Mouse (Mus musculus) intestine, postnatal 0 days (tissue): ENCODE results near the gene Grin3b. TPM values are rescaled to one million over a fixed set of nuclear protein-coding genes. Genes with fewer than 3 reads are reported as not detected.

ENCODE experiments used
- ATAC-seq: fragments of 200-750 bp; cut with Nextera tagmentation; 2 replicates; pipeline ENCODE4 v1.8.0; 2017; ENCODE audit warnings: mild to moderate bottlenecking, moderate TSS enrichment, moderate library complexity
- H3K27ac ChIP-seq: fragments of 300-500 bp; sonication (generic); 2 replicates; pipeline ENCODE4 v1.5.1; 2014; ENCODE audit warnings: mild to moderate bottlenecking, low read depth, low read length, moderate library complexity
- H3K27me3 ChIP-seq: fragments of 300-500 bp; sonication (generic); replicated peaks from 2 replicates; pipeline ENCODE4 v1.6.1; 2014; ENCODE audit warnings: low read length, mixed read lengths; ENCODE audit not compliant: control insufficient read depth, insufficient read depth
- H3K36me3 ChIP-seq: fragments of 300-500 bp; sonication (generic); 2 replicates; pipeline ENCODE4 v1.6.1; 2014; ENCODE audit warnings: mild to moderate bottlenecking, moderate library complexity; ENCODE audit not compliant: control insufficient read depth, insufficient read depth
- H3K4me1 ChIP-seq: fragments of 300-500 bp; sonication (generic); replicated peaks from 2 replicates; pipeline ENCODE4 v1.6.1; 2014; ENCODE audit warnings: antibody characterized with exemption, low read length, mixed read lengths; ENCODE audit not compliant: control insufficient read depth, insufficient read depth
- H3K4me2 ChIP-seq: fragments of 300-500 bp; sonication (generic); replicated peaks from 2 replicates; pipeline ENCODE4 v1.6.1; 2014; ENCODE audit warnings: low read depth, mild to moderate bottlenecking, moderate library complexity
- H3K4me3 ChIP-seq: fragments of 300-500 bp; sonication (generic); 2 replicates; pipeline ENCODE4 v1.5.1; 2014; ENCODE audit warnings: low read depth, low read length
- H3K9ac ChIP-seq: fragments of 300-500 bp; sonication (generic); 2 replicates; pipeline ENCODE4 v1.6.1; 2014; ENCODE audit warnings: mild to moderate bottlenecking, low read depth, low read length
- H3K9me3 ChIP-seq: fragments of 300-500 bp; sonication (generic); 2 replicates; pipeline ENCODE4 v1.6.1; 2016; ENCODE audit warnings: mixed run types; ENCODE audit not compliant: control insufficient read depth
- CTCF ChIP-seq: sonication (generic); IDR thresholded peaks from 2 replicates; pipeline ENCODE4 v1.5.1; 2016; ENCODE audit warnings: low read depth, mild to moderate bottlenecking, control low read depth, antibody characterized with exemption, moderate library complexity
- WGBS: fragments of 180-500 bp; shearing (Covaris S2); extraction: QIAGEN DNeasy Blood & Tissue Kit; methylation state at CpG from one replicate; pipeline ENCODE4 v1.1.7; 2014; 5-methylcytosine and 5-hydroxymethylcytosine counted together
- polyA plus RNA-seq: library from polyadenylated mRNA; unstranded; fragments of >200 nt; fragmentation: Nextera tagmentation; extraction: Ambion mirVana; gene quantifications from 2 replicates; pipeline ENCODE4 v1.2.1, GENCODE M21; 2015

Gene Grin3b
- polyA plus RNA-seq, 1 experiment from 2014 or later, result 0.08 TPM

DNA sequence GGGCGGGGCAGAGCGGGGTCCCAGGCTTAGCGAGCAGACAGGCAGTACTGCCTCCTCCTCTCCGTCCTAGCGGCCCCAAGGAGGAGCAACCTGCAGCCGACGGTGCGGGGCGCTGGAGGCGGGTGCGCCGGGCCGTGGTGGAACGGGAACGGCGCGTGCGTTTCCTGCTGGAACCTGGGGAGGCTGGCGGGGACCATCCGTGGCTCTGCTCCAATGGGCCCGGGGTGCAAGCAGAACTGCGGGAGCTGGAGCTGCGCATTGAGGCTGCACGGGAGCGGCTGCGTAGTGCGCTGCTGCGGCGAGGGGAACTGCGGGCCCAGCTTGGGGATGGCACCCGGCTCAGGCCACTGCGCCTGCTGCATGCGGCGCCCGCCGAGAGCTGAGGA, 6.2 kb downstream of the Grin3b start:
- no peak overlapping the region for H3K9ac ChIP-seq
- peaks cover 7% of the 10 kb centered on the region; the same call in 1 of the 2 replicates for H3K27me3 ChIP-seq
- H3K27ac ChIP-seq, result peak overlapping the region; percentile 21; the same call in 1 of the 2 replicates
- peaks cover 44% of the 10 kb centered on the region for H3K36me3 ChIP-seq
- no peak overlapping the region for H3K4me2 ChIP-seq
- no peaks in the 10 kb centered on the region for H3K9me3 ChIP-seq
- no peak for ATAC-seq
- TF ChIP-seq CTCF, result no peak
- WGBS, result 75% methylated on average over 24 of the region's 36 CpGs
- H3K4me3 ChIP-seq, result no peak overlapping the region
- H3K4me1 ChIP-seq, result no peaks in the 10 kb centered on the region

DNA sequence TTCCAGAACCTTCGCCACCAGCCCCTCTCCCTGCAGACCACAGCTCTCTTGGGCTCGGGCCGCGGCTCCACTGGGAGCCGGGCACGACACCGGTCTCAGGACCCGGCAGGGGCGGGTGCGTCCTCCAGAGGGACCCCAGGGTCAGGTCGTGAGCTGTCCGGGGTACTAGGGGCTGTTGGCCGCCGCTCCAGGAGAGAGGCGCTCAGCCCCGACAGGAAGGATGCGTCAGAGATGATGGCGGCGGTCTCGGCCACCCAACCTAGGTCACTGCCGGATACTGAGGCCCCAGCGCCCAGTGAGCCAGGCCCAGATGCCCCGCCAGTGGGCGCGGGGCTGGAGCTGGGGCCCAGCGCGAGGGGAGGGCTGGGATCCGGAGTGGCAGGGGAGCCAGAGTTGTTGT, 6.8 kb downstream of the Grin3b start:
- Histone ChIP-seq H3K27ac (no peak overlapping the region), H3K36me3 (peaks cover 44% of the 10 kb centered on the region), H3K9me3 (no peaks in the 10 kb centered on the region), H3K27me3 (0 out of 2 replicates have a peak, but pooled peaks cover under 1% of the 10 kb centered on the region), H3K4me2 (no peak overlapping the region), H3K4me1 (no peaks in the 10 kb centered on the region), H3K4me3 (no peak overlapping the region), H3K9ac (no peak overlapping the region)
- TF ChIP-seq CTCF, result no peak
- no peak for ATAC-seq
- WGBS, result 89% methylated on average over 28 of the region's 28 CpGs

DNA sequence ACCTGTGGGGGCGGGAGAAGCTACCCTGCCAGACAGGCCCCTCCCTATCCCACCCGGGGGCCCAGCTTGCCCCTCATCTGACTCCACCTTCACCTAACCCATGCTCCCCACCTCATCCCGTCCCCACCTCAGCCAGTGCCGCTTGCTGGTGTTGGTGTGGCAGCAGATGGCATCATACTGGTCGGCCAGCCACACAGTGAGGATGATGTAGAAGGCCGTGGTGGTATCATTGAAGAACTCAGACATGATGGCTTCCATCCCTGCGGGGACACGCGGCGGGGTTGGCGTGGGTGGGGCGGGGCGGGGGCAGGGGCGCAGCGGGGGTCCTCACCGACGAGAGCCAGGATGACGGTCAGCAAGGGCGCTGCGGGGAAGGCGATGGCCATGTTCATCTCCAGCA, 7.5 kb downstream of the Grin3b start:
- Histone ChIP-seq H3K9ac (no peak overlapping the region), H3K4me2 (no peak overlapping the region), H3K36me3 (peaks cover 44% of the 10 kb centered on the region), H3K27me3 (no peaks in the 10 kb centered on the region), H3K27ac (no peak overlapping the region), H3K9me3 (no peaks in the 10 kb centered on the region), H3K4me1 (0 out of 2 replicates have a peak, but pooled peaks cover 3% of the 10 kb centered on the region), H3K4me3 (no peak overlapping the region)
- no peak for ATAC-seq
- no peak for TF ChIP-seq CTCF
- WGBS, result 95% methylated on average over 21 of the region's 21 CpGs

DNA sequence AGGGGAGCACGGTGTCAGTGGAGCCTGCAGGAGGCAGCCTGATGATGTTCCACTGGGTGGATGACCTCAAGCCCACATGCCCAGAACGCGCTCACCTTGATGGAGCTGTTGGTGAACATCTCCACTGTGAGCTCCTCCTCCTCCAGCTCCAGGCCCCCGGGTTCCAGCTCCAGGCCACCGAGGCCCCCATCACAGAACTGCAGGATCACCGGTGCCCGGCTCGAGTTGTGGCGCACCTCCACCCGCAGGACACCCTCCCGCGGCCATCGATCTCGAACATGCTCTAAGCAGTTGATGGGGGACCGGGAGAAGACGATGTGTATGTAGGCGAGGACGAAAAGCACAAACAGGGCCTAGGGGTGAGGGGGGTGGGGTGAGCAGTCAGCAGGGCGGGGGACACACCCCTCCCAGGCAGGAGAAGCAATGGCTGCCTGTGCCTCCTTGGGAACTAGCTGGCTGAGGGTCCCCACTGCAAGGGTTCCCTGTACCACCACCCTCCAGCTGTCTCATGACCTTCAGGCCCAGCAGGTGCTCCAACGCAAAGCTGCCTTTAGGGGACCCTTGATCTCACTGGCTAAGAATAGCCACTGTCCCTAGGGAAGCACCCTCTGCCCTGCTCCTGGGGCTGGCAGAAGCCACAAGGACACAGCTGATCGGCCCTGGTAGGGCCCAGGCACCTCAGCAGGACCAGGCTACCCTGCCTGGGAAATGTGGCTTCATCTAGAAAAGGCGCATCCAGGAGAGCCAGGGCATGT, 9.1 kb downstream of the Grin3b start:
- no peak for ATAC-seq
- no peaks in the 10 kb centered on the region for H3K27me3 ChIP-seq
- no peak overlapping the region for H3K27ac ChIP-seq
- TF ChIP-seq CTCF, result no peak
- WGBS, result 90% methylated on average over 22 of the region's 22 CpGs
- no peak overlapping the region for H3K9ac ChIP-seq
- H3K36me3 ChIP-seq, result peaks cover 44% of the 10 kb centered on the region
- no peaks in the 10 kb centered on the region for H3K9me3 ChIP-seq
- no peak overlapping the region for H3K4me2 ChIP-seq
- 0 out of 2 replicates have a peak, but pooled peaks cover 5% of the 10 kb centered on the region for H3K4me1 ChIP-seq
- H3K4me3 ChIP-seq, result no peak overlapping the region

DNA sequence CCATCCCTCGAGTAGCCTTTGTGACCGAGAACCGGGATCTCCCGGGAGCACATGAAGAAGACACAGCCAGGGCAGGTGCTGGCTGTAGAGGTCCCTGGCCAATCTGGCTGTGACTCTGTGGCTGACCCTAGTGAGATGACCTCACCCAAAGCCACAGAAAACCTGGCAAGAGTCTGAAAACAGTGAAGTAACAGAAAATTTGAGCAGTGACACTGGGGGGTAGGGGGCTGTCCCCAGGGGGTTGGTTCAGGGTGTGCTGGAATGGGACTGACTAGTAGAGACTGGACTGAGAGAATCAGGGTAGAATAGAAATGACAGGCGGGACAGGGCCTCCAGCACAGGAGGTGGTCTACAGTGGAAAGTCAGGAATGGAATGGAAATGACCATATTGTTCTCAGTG, 12.7 kb downstream of the Grin3b start:
- H3K9ac ChIP-seq, result peak overlapping the region; percentile 91
- H3K4me2 ChIP-seq, result peak overlapping the region; percentile 88
- H3K27ac ChIP-seq, result peak overlapping the region; percentile 96; the same call in 1 of the 2 replicates
- 65% methylated on average over 5 of the region's 5 CpGs for WGBS
- H3K4me1 ChIP-seq, result 0 out of 2 replicates have a peak, but pooled peaks cover 5% of the 10 kb centered on the region
- no peak for ATAC-seq
- no peaks in the 10 kb centered on the region for H3K27me3 ChIP-seq
- no peak for TF ChIP-seq CTCF
- H3K9me3 ChIP-seq, result no peaks in the 10 kb centered on the region
- H3K36me3 ChIP-seq, result peaks cover 14% of the 10 kb centered on the region
- H3K4me3 ChIP-seq, result peak overlapping the region; percentile 70

DNA sequence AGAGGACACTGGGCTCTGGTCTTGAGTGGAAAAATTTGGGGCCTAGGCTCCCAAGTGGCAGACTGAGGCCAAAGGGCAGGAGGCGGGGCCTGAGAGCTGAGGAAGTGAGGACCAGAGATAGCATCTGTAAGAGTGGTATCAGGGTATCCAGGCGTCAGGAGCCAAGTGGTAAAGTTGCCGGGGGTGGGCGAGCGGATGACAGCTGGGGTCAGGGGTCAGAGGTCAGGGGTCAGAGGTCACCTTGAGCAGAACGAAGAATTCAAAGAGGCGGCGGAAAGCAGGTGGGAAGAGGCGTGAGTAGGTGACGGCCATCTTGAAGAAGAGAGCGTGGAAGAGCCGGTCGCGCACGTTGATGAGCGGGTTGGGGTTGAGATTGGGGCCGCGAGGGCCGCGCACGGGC, 13.2 kb downstream of the Grin3b start:
- ATAC-seq, result no peak
- H3K4me1 ChIP-seq, result 0 out of 2 replicates have a peak, but pooled peaks cover 5% of the 10 kb centered on the region
- under 1% methylated on average over 11 of the region's 21 CpGs for WGBS
- TF ChIP-seq CTCF, result no peak
- H3K36me3 ChIP-seq, result peaks cover 9% of the 10 kb centered on the region; the same call in 1 of the 2 replicates
- H3K4me2 ChIP-seq, result peak overlapping the region; percentile 88
- H3K9me3 ChIP-seq, result no peaks in the 10 kb centered on the region
- H3K27ac ChIP-seq, result peak overlapping the region; percentile 96
- peak overlapping the region; percentile 91 for H3K9ac ChIP-seq
- H3K27me3 ChIP-seq, result no peaks in the 10 kb centered on the region
- peak overlapping the region; percentile 70 for H3K4me3 ChIP-seq
